Mouse (Mus musculus): ENCODE results near the gene Efna3. TPM values are rescaled to one million over a fixed set of nuclear protein-coding genes. Genes with fewer than 3 reads are reported as not detected.

Gene Efna3
- polyA plus RNA-seq, 1 experiment from 2014 or later: 15.8 TPM

GRCm38 (mm10) chr3:89321183-89322130, 1.3 kb downstream of the Efna3 start:
- Histone ChIP-seq H3K27ac (peak overlapping the region; percentile 36; the same call in 1 of the 2 replicates), H3K27me3 (peaks cover 51% of the 10 kb centered on the region), H3K4me3 (peak overlapping the region; percentile 68), H3K4me2 (replicated peaks) (peak overlapping the region; percentile 96), H3K9me3 (no peaks in the 10 kb centered on the region), H3K36me3 (no peaks in the 10 kb centered on the region), H3K4me1 (peaks cover 47% of the 10 kb centered on the region), H3K9ac (peak overlapping the region; percentile 71)
- ATAC-seq (ENCODE audit: insufficient number of reproducible peaks, insufficient read depth, low FRiP score, low TSS enrichment): 0 out of 2 replicates have a peak, but pooled peaks have one; percentile 3
- WGBS: under 1% methylated on average over 64 of the region's 66 CpGs

- H3K4me2 ChIP-seq (replicated peaks): peak overlapping the region; percentile 96
- H3K4me3 ChIP-seq: peak overlapping the region; percentile 68
- ATAC-seq (ENCODE audit: insufficient number of reproducible peaks, insufficient read depth, low FRiP score, low TSS enrichment): no peak
- H3K4me1 ChIP-seq: peaks cover 55% of the 10 kb centered on the region
- peak overlapping the region; percentile 71 for H3K9ac ChIP-seq
- 1% methylated on average over 39 of the region's 41 CpGs for WGBS
- peak overlapping the region; percentile 36; the same call in 1 of the 2 replicates for H3K27ac ChIP-seq
- H3K36me3 ChIP-seq: no peaks in the 10 kb centered on the region
- H3K9me3 ChIP-seq: no peaks in the 10 kb centered on the region
- H3K27me3 ChIP-seq: peaks cover 59% of the 10 kb centered on the region
These were observed 2.1 kb downstream of the Efna3 start for GRCm38 (mm10) chr3:89320581-89321182.

- Histone ChIP-seq H3K27ac (0 out of 2 replicates have a peak overlapping the region, but pooled peaks have one; percentile 11), H3K27me3 (peaks cover 60% of the 10 kb centered on the region), H3K4me3 (peak overlapping the region; percentile 68), H3K36me3 (no peaks in the 10 kb centered on the region), H3K9me3 (no peaks in the 10 kb centered on the region), H3K4me2 (replicated peaks) (peak overlapping the region; percentile 96), H3K4me1 (peaks cover 64% of the 10 kb centered on the region), H3K9ac (peak overlapping the region; percentile 54)
- WGBS: 4% methylated on average over 58 of the region's 58 CpGs
- ATAC-seq (ENCODE audit: insufficient number of reproducible peaks, insufficient read depth, low FRiP score, low TSS enrichment): no peak
These were observed 3.0 kb downstream of the Efna3 start for GRCm38 (mm10) chr3:89319591-89320350.

GRCm38 (mm10) chr3:89318971-89319590, 3.7 kb downstream of the Efna3 start:
- ATAC-seq (ENCODE audit: insufficient number of reproducible peaks, insufficient read depth, low FRiP score, low TSS enrichment): no peak
- Histone ChIP-seq H3K36me3 (no peaks in the 10 kb centered on the region), H3K9me3 (no peaks in the 10 kb centered on the region), H3K27ac (0 out of 2 replicates have a peak overlapping the region, but pooled peaks have one; percentile 11), H3K4me2 (replicated peaks) (peak overlapping the region; percentile 96), H3K27me3 (peaks cover 60% of the 10 kb centered on the region), H3K4me1 (peaks cover 66% of the 10 kb centered on the region), H3K4me3 (peak overlapping the region; percentile 68), H3K9ac (peak overlapping the region; percentile 54)
- 7% methylated on average over 21 of the region's 21 CpGs for WGBS

- Histone ChIP-seq H3K9ac (no peak overlapping the region), H3K4me3 (no peak overlapping the region), H3K27me3 (peaks cover 60% of the 10 kb centered on the region), H3K4me2 (replicated peaks) (no peak overlapping the region), H3K4me1 (peaks cover 66% of the 10 kb centered on the region), H3K36me3 (no peaks in the 10 kb centered on the region), H3K9me3 (no peaks in the 10 kb centered on the region), H3K27ac (no peak overlapping the region)
- no peak for ATAC-seq (ENCODE audit: insufficient number of reproducible peaks, insufficient read depth, low FRiP score, low TSS enrichment)
- WGBS: 64% methylated on average over 8 of the region's 8 CpGs
These were observed 4.4 kb downstream of the Efna3 start for GRCm38 (mm10) chr3:89318316-89318715.

GRCm38 (mm10) chr3:89317246-89317645, 5.5 kb downstream of the Efna3 start:
- Histone ChIP-seq H3K36me3 (no peaks in the 10 kb centered on the region), H3K27ac (no peak overlapping the region), H3K4me1 (peaks cover 66% of the 10 kb centered on the region), H3K9me3 (no peaks in the 10 kb centered on the region), H3K9ac (peak overlapping the region; percentile 12; the same call in 1 of the 2 replicates), H3K4me2 (replicated peaks) (peak overlapping the region; percentile 71), H3K27me3 (peaks cover 60% of the 10 kb centered on the region), H3K4me3 (no peak overlapping the region)
- 50% methylated on average over 6 of the region's 6 CpGs for WGBS
- ATAC-seq (ENCODE audit: insufficient number of reproducible peaks, insufficient read depth, low FRiP score, low TSS enrichment): no peak

GRCm38 (mm10) chr3:89316833-89317232, 5.9 kb downstream of the Efna3 start:
- H3K9me3 ChIP-seq: no peaks in the 10 kb centered on the region
- no peaks in the 10 kb centered on the region for H3K36me3 ChIP-seq
- WGBS: 2% methylated on average over 4 of the region's 4 CpGs
- peaks cover 56% of the 10 kb centered on the region for H3K27me3 ChIP-seq
- H3K9ac ChIP-seq: 0 out of 2 replicates have a peak overlapping the region, but pooled peaks have one; percentile 12
- H3K4me1 ChIP-seq: peaks cover 62% of the 10 kb centered on the region
- ATAC-seq (ENCODE audit: insufficient number of reproducible peaks, insufficient read depth, low FRiP score, low TSS enrichment): no peak
- H3K27ac ChIP-seq: no peak overlapping the region
- peak overlapping the region; percentile 71 for H3K4me2 ChIP-seq (replicated peaks)
- no peak overlapping the region for H3K4me3 ChIP-seq

- Histone ChIP-seq H3K27me3 (peaks cover 49% of the 10 kb centered on the region), H3K4me3 (peak overlapping the region; percentile 28), H3K4me2 (replicated peaks) (peak overlapping the region; percentile 71), H3K27ac (no peak overlapping the region), H3K9ac (peak overlapping the region; percentile 42; the same call in 1 of the 2 replicates), H3K4me1 (peaks cover 56% of the 10 kb centered on the region), H3K36me3 (no peaks in the 10 kb centered on the region), H3K9me3 (no peaks in the 10 kb centered on the region)
- WGBS: 7% methylated on average over 40 of the region's 40 CpGs
- ATAC-seq (ENCODE audit: insufficient number of reproducible peaks, insufficient read depth, low FRiP score, low TSS enrichment): no peak
These were observed 6.6 kb downstream of the Efna3 start for GRCm38 (mm10) chr3:89315930-89316831.

- Histone ChIP-seq H3K4me1 (peaks cover 48% of the 10 kb centered on the region), H3K9ac (peak overlapping the region; percentile 42), H3K27me3 (peaks cover 41% of the 10 kb centered on the region), H3K4me2 (replicated peaks) (peak overlapping the region; percentile 71), H3K36me3 (no peaks in the 10 kb centered on the region), H3K9me3 (no peaks in the 10 kb centered on the region), H3K27ac (no peak overlapping the region), H3K4me3 (peak overlapping the region; percentile 28)
- 6% methylated on average over 24 of the region's 26 CpGs for WGBS
- peak; percentile 18; the same call in 1 of the 2 replicates for ATAC-seq (ENCODE audit: insufficient number of reproducible peaks, insufficient read depth, low FRiP score, low TSS enrichment)
These were observed 7.4 kb downstream of the Efna3 start for GRCm38 (mm10) chr3:89315195-89315929.

- no peak for ATAC-seq (ENCODE audit: insufficient number of reproducible peaks, insufficient read depth, low FRiP score, low TSS enrichment)
- H3K4me2 ChIP-seq (replicated peaks): peak overlapping the region; percentile 71
- H3K9ac ChIP-seq: peak overlapping the region; percentile 42
- H3K27me3 ChIP-seq: peaks cover 36% of the 10 kb centered on the region
- WGBS: 41% methylated on average over 2 of the region's 2 CpGs
- H3K36me3 ChIP-seq: no peaks in the 10 kb centered on the region
- no peaks in the 10 kb centered on the region for H3K9me3 ChIP-seq
- H3K27ac ChIP-seq: no peak overlapping the region
- 0 out of 2 replicates have a peak overlapping the region, but pooled peaks have one; percentile 28 for H3K4me3 ChIP-seq
- H3K4me1 ChIP-seq: peaks cover 42% of the 10 kb centered on the region
These were observed 8.0 kb downstream of the Efna3 start for GRCm38 (mm10) chr3:89314791-89315190.
